Mouse (Mus musculus): ENCODE data around the gene Alg9. TPM values are rescaled to one million over a fixed set of nuclear protein-coding genes. Genes with fewer than 3 reads are reported as not detected.

Alg9 gene
- polyA plus RNA-seq (2015; fragmentation: Nextera tagmentation; extraction: Ambion mirVana) = 51.0 and 54.1 TPM in 2 replicates

DNA sequence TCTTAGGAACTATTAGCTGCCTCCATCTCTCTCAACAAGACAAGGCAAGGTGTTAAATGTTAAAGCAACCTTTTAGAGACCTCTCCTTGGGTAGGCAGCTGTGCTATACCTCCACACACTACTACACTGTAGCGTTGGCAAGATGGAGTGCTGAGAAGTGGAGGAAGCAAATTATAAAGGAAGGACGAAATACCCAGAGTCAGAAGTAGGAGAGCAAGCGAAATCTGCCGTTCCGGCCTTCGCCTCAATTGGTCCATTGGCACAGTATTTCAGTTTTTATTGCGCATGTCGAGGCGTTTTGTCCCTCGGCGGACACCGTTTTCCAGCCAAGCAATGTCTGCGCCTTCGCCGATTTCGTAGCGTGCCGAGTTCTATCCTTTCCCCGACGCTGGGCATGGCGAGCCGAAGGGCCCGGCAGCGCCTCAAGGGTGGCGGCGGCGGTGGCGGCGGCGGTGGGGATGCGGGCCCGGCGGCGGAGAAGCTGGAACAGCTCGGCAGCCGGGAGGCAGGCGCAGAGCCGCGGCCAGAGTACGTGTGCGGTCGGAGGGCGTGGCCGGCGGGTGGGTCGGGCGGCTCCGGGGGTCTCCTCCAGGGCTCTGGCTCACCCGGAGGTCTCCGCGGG is at the start of gene Alg9, which contains the start of gene 1110032A03Rik:
TSS of gene Alg9 (plus strand) at position 29 of the 622 bp plus-strand sequence.
TSS of gene 1110032A03Rik (minus strand) at position 530 of the 622 bp plus-strand sequence.
- Histone ChIP-seq H3K4me3 (replicated peaks; ENCODE audit: low read length) (peak within 1 kb of the TSS; percentile 94), H3K36me3 (ENCODE audit: control insufficient read depth, insufficient read depth) (0 out of 2 replicates have a peak, but pooled peaks cover 2% of the 10 kb centered on the region), H3K4me1 (replicated peaks; ENCODE audit: control insufficient read depth, insufficient read depth, low read length) (peaks cover 18% of the 10 kb centered on the region), H3K9ac (replicated peaks; ENCODE audit: low read depth, low read length) (peak within 1 kb of the TSS; percentile 93), H3K27me3 (replicated peaks; ENCODE audit: control insufficient read depth, insufficient read depth, low read length) (no peaks in the 10 kb centered on the region), H3K9me3 (ENCODE audit: control insufficient read depth, low read length) (no peaks in the 10 kb centered on the region), H3K4me2 (ENCODE audit: low read length) (peak within 1 kb of the TSS; percentile 75), H3K27ac (ENCODE audit: low read length) (peak within 1 kb of the TSS; percentile 91)
- WGBS = under 1% methylated on average over 51 of the region's 51 CpGs
- peak; percentile 91 for ATAC-seq

DNA sequence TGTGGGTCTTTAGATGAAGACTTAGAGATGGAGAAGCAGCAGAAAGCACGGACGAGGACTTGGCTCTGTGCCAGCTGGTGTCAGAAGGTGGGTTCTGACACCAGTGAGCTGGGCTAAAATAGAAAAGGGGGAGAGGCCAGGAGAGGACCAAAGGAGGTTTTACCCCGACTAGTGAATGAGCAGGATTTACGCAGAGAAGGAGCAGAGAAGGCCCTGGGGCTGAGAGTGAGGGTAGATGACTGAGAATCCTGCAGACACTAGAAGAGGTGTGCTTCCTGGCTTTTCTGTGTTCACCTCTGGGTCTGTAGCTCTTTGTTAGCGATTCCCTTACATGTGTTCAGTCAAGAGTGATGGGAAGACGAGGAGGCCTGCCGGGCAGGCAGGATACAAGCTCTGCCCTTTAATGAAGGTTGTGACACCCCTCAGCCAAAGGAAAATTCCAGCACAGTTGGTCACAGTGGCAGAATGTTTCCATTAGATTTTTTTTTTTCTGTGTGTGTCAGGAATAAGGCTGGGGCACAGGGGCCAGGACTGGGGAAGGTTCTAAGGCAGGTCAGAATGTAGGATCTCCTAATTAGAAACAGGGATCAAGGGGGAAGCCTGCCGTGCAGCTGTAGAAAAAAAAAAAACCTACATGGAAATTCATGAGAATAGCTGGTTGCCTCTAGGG is 48.8 kb upstream of the Alg9 start:
- WGBS = 19% methylated on average over 8 of the region's 8 CpGs
- H3K27me3 ChIP-seq (replicated peaks; ENCODE audit: control insufficient read depth, insufficient read depth, low read length) = no peaks in the 10 kb centered on the region
- peak overlapping the region; percentile 72 for H3K4me2 ChIP-seq (ENCODE audit: low read length)
- peak overlapping the region; percentile 16 for H3K27ac ChIP-seq (ENCODE audit: low read length)
- peak overlapping the region; percentile 64 for H3K4me3 ChIP-seq (replicated peaks; ENCODE audit: low read length)
- H3K9me3 ChIP-seq (ENCODE audit: control insufficient read depth, low read length) = no peaks in the 10 kb centered on the region
- H3K9ac ChIP-seq (replicated peaks; ENCODE audit: low read depth, low read length) = peak overlapping the region; percentile 38; the same call in 1 of the 2 replicates
- no peak for ATAC-seq
- no peaks in the 10 kb centered on the region for H3K36me3 ChIP-seq (ENCODE audit: control insufficient read depth, insufficient read depth)
- H3K4me1 ChIP-seq (replicated peaks; ENCODE audit: control insufficient read depth, insufficient read depth, low read length) = peaks cover 54% of the 10 kb centered on the region

DNA sequence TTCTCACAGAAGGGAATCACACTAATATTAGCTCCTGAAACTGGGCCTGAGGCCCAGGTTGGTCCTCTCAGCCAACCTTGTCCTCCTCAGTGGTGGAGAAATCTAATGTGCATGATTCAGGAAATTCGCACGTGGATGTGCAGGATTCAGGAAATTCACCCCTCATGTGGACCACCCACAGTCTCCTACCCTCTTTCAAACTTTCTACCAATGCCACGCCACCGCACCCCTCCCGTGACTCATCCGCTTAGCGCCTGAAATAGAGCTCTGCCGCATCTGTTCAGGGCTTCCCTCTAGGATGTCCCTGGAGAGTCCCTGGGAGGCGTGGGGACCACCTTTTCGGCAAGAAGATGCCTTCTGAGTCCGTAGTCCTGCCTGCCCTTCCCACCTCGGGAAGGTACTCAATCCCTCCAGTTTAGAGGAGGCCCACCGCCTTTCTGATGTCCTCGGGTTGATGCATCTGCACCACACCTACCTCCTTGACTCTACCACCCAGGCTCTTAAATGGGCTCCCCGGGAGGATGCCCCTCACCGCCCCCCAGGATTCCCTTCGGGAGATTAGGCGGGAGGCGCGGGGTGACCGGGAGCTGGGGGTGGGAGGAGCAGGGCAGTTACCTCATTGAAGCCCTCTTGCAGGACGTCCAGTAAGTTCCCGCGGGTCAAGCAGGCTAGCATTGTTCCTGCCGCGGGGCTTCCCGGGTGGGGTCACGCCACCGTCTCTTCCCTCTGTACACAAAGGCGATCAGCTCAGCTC is 47.5 kb upstream of the Alg9 start:
- peak; percentile 3 for ATAC-seq
- H3K4me1 ChIP-seq (replicated peaks; ENCODE audit: control insufficient read depth, insufficient read depth, low read length) = peaks cover 48% of the 10 kb centered on the region
- no peaks in the 10 kb centered on the region for H3K27me3 ChIP-seq (replicated peaks; ENCODE audit: control insufficient read depth, insufficient read depth, low read length)
- WGBS = 2% methylated on average over 30 of the region's 30 CpGs
- peak overlapping the region; percentile 73 for H3K9ac ChIP-seq (replicated peaks; ENCODE audit: low read depth, low read length)
- no peaks in the 10 kb centered on the region for H3K36me3 ChIP-seq (ENCODE audit: control insufficient read depth, insufficient read depth)
- H3K9me3 ChIP-seq (ENCODE audit: control insufficient read depth, low read length) = no peaks in the 10 kb centered on the region
- H3K4me3 ChIP-seq (replicated peaks; ENCODE audit: low read length) = peak overlapping the region; percentile 64
- peak overlapping the region; percentile 78 for H3K27ac ChIP-seq (ENCODE audit: low read length)
- H3K4me2 ChIP-seq (ENCODE audit: low read length) = peak overlapping the region; percentile 72

DNA sequence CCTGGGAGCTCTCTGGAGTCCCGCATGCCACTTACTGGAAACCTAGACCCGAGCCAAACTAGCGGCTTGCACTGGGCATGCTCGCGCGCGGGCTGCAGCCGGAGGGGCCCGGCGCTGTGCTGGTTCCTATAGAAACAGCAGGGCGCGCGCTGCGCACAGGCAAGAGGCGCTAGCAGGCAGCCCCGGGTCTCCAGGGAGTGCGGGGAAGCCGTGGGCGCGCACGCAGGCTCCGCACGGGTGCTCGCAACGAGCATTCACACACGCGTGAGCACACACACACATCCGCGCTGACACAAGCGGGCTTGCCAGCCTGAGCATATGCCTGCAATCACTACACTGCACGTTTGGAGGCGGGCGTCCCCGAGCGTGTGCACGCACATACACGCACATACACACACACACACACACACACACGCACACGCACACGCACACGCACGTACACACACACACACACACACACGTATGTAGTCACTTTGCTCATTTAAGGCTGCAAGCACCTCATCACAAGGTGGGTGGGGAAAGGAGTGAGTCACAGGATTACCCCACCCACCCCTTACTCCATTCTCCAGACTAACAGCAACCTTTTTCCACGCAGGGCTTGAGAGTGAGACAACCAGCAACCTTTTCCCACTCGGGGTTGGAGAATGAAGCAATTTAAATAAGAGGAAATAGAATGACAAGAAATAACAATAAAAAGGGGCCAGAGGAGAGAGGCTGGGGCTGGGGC is 46.7 kb upstream of the Alg9 start:
- peak overlapping the region; percentile 72 for H3K4me2 ChIP-seq (ENCODE audit: low read length)
- H3K4me3 ChIP-seq (replicated peaks; ENCODE audit: low read length) = peak overlapping the region; percentile 64
- H3K4me1 ChIP-seq (replicated peaks; ENCODE audit: control insufficient read depth, insufficient read depth, low read length) = peaks cover 40% of the 10 kb centered on the region
- ATAC-seq = peak; percentile 99
- WGBS = under 1% methylated on average over 45 of the region's 45 CpGs
- H3K9ac ChIP-seq (replicated peaks; ENCODE audit: low read depth, low read length) = peak overlapping the region; percentile 73
- peak overlapping the region; percentile 78 for H3K27ac ChIP-seq (ENCODE audit: low read length)
- no peaks in the 10 kb centered on the region for H3K36me3 ChIP-seq (ENCODE audit: control insufficient read depth, insufficient read depth)
- H3K9me3 ChIP-seq (ENCODE audit: control insufficient read depth, low read length) = no peaks in the 10 kb centered on the region
- H3K27me3 ChIP-seq (replicated peaks; ENCODE audit: control insufficient read depth, insufficient read depth, low read length) = no peaks in the 10 kb centered on the region

DNA sequence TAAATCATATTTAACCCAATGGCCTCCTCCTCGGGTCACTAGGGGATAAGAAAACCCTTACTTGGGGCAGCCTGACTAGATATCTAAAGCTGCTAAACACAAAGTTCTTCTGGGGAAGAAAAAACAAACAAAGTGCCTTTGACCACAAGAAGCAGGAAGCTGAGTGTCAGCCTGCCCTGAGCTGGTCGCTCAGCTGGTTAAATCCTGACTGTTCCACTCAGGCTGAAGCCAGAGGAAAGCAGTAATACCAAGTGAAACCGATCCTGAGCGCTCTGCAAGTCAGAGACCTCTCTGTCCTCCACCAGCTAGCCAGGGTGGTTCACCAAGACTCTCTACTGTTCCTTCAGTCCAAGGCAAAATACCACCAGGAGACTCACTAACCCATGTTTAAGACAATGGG is 45.2 kb upstream of the Alg9 start:
- no peak for ATAC-seq
- H3K4me2 ChIP-seq (ENCODE audit: low read length) = no peak overlapping the region
- no peak overlapping the region for H3K9ac ChIP-seq (replicated peaks; ENCODE audit: low read depth, low read length)
- H3K4me1 ChIP-seq (replicated peaks; ENCODE audit: control insufficient read depth, insufficient read depth, low read length) = peaks cover 30% of the 10 kb centered on the region
- H3K4me3 ChIP-seq (replicated peaks; ENCODE audit: low read length) = no peak overlapping the region
- no peak overlapping the region for H3K27ac ChIP-seq (ENCODE audit: low read length)
- 75% methylated on average over 4 of the region's 4 CpGs for WGBS
- no peaks in the 10 kb centered on the region for H3K27me3 ChIP-seq (replicated peaks; ENCODE audit: control insufficient read depth, insufficient read depth, low read length)
- H3K36me3 ChIP-seq (ENCODE audit: control insufficient read depth, insufficient read depth) = no peaks in the 10 kb centered on the region
- H3K9me3 ChIP-seq (ENCODE audit: control insufficient read depth, low read length) = no peaks in the 10 kb centered on the region

DNA sequence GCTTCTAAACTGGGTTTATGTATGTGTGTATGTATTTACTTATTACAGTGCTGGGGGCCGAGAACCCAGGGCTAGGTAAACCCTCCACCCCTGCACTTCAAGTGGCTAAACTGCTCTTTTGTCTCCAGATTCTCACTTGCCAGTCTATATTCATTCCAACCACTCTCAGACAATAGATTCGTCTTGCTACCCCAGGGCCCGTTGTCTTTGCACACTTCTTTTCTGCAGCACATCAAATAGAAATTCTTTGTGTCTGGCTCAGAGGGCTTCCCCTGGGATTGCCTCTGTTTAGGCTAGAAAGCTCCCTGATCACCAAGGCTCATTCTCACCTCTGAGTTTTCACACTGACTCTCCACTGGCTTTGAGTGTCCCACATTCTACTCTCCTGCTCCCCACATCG is 42.3 kb upstream of the Alg9 start:
- H3K9ac ChIP-seq (replicated peaks; ENCODE audit: low read depth, low read length) = no peak overlapping the region
- no peaks in the 10 kb centered on the region for H3K36me3 ChIP-seq (ENCODE audit: control insufficient read depth, insufficient read depth)
- no peaks in the 10 kb centered on the region for H3K27me3 ChIP-seq (replicated peaks; ENCODE audit: control insufficient read depth, insufficient read depth, low read length)
- no peak overlapping the region for H3K4me3 ChIP-seq (replicated peaks; ENCODE audit: low read length)
- no peak for ATAC-seq
- H3K27ac ChIP-seq (ENCODE audit: low read length) = no peak overlapping the region
- WGBS = 7% methylated on average over 4 of the region's 4 CpGs
- H3K4me2 ChIP-seq (ENCODE audit: low read length) = no peak overlapping the region
- peaks cover 5% of the 10 kb centered on the region for H3K4me1 ChIP-seq (replicated peaks; ENCODE audit: control insufficient read depth, insufficient read depth, low read length)
- no peaks in the 10 kb centered on the region for H3K9me3 ChIP-seq (ENCODE audit: control insufficient read depth, low read length)

DNA sequence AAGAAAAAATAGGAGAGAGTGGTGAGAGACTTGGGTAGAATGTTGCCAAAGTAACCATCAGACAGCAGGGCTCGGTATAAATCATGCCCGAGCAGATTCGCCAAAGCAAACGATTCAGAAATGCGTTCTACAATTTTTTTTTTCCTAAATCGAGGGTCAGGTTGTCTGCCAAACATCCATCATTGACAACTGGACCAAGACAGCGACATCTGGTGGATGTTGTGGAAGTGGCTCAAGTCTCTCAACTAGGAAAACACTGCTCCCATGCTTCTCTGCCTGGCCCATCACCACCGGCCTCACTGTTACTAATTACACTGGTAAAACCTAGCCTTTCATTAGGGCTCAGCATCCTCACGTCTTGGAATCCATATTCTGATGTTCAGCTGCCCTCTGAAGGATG is 39.8 kb upstream of the Alg9 start:
- no peak overlapping the region for H3K27ac ChIP-seq (ENCODE audit: low read length)
- no peak overlapping the region for H3K9ac ChIP-seq (replicated peaks; ENCODE audit: low read depth, low read length)
- 2% methylated on average over 9 of the region's 9 CpGs for WGBS
- no peak for ATAC-seq
- peak overlapping the region; percentile 38 for H3K4me2 ChIP-seq (ENCODE audit: low read length)
- no peak overlapping the region for H3K4me3 ChIP-seq (replicated peaks; ENCODE audit: low read length)
- H3K27me3 ChIP-seq (replicated peaks; ENCODE audit: control insufficient read depth, insufficient read depth, low read length) = no peaks in the 10 kb centered on the region
- H3K4me1 ChIP-seq (replicated peaks; ENCODE audit: control insufficient read depth, insufficient read depth, low read length) = peaks cover 10% of the 10 kb centered on the region
- H3K9me3 ChIP-seq (ENCODE audit: control insufficient read depth, low read length) = no peaks in the 10 kb centered on the region
- no peaks in the 10 kb centered on the region for H3K36me3 ChIP-seq (ENCODE audit: control insufficient read depth, insufficient read depth)

DNA sequence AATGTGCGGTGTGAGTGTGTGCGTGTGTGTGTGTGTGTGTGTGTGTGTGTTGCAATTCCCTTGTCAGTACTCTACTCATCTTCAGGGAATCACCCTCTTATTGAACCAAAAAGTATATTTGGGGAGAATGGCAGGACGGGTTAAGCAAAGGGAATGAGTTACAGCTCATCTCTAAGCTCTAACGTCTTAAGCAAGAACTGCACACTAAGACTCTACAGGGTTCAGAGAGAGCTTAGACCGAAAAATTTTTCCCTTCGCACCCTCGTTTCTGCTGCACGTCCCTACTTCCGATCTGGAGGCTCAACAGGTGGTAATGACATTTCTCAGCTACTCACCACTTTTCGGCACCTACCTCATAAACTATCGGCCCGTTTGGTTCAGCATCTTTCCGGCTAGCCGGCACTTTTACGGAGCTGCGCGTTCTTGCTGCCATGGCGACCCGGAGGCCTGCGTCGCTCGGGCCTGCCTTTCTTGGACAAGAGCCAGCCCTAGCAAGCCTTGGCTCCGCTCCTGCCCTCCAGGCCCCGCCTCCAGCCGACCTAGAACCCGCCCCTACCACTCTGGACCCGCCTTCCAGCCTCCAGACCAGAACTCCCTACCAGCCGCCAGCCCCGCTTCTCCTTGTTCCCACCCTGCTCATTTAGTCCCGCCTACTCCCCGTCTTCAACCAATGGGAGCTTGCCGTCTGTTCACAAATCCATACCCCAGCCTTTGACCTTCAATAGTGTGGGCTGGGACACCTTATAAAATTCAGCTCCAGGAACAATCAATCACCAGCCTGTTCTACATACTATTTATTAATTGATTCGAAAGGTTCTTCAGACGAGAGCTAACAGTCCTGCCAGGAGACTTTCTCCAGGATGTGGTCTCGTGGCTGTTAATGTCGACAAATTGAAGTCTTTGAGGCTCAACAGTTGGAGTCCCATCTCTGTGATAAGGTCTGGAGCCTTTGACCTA is 35.6 kb upstream of the Alg9 start, which contains the start of gene Dixdc1:
TSS of gene Dixdc1 (minus strand) at position 604 of the 957 bp plus-strand sequence.
- no peak within 1 kb of the TSS for H3K27ac ChIP-seq (ENCODE audit: low read length)
- H3K4me3 ChIP-seq (replicated peaks; ENCODE audit: low read length) = peak within 1 kb of the TSS; percentile 36
- no peak within 1 kb of the TSS for H3K9ac ChIP-seq (replicated peaks; ENCODE audit: low read depth, low read length)
- WGBS = 12% methylated on average over 36 of the region's 36 CpGs
- no peaks in the 10 kb centered on the region for H3K9me3 ChIP-seq (ENCODE audit: control insufficient read depth, low read length)
- H3K27me3 ChIP-seq (replicated peaks; ENCODE audit: control insufficient read depth, insufficient read depth, low read length) = no peaks in the 10 kb centered on the region
- H3K4me1 ChIP-seq (replicated peaks; ENCODE audit: control insufficient read depth, insufficient read depth, low read length) = peaks cover 10% of the 10 kb centered on the region
- ATAC-seq = peak; percentile 94
- H3K36me3 ChIP-seq (ENCODE audit: control insufficient read depth, insufficient read depth) = no peaks in the 10 kb centered on the region
- H3K4me2 ChIP-seq (ENCODE audit: low read length) = peak within 1 kb of the TSS; percentile 53
